Mouse (Mus musculus): ENCODE measurements at regions not wholly inside any gene's neighbourhood (a gene's known extent, or its start where the extent isn't known, plus 50 kb on each side); places are given as distances from the start of the nearest gene placed in this dataset.

DNA sequence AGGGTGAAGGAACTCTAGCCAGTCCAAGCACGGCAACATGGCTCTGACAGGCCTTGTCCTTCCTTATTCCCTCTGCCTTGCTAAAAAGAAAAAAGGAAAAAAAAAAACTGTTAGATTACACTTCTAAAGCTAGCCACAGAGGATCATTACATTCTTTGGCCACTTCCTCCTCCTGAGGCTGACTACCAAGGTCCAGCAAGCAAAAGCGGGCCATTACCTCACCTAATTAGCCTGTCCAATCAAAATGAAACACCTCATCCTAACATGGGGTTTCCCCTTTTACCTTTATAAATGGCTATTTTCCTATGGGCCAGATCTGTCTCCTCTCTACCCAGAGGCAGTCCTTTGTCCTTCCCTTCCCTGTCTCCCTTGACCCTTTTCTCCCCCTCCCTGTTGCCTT is 102.2 kb downstream of the Pih1h3b start:
- Histone ChIP-seq H3K4me3 (ENCODE audit: insufficient read depth, low read depth, low read length) (no peak overlapping the region), H3K27ac (replicated peaks; ENCODE audit: low read depth, low read length) (no peak overlapping the region), H3K4me1 (ENCODE audit: control insufficient read depth, insufficient read depth, insufficient read length, low read length) (no peaks in the 10 kb centered on the region)

DNA sequence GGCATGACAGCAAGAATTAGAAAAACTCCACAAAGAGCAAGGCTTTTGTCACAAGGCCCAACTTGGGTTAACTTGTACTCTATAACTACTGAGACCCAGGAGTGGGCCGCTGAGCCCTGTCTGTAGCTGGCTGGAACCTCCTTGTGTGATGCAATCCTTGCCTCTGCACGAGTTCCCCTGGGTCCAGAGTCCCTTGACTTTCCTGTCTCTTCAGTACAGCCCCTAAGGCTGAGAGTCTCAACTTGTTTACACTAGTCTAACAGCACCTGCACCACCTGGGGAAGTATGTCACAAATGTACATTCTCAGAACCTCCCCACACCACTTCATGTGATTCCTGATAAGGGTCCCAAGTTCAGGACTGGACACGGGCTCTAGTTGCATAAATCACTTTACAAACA is 103.3 kb downstream of the Pih1h3b start:
- Histone ChIP-seq H3K27ac (replicated peaks; ENCODE audit: low read depth, low read length) (no peak overlapping the region), H3K4me1 (ENCODE audit: control insufficient read depth, insufficient read depth, insufficient read length, low read length) (no peaks in the 10 kb centered on the region), H3K4me3 (ENCODE audit: insufficient read depth, low read depth, low read length) (no peak overlapping the region)

DNA sequence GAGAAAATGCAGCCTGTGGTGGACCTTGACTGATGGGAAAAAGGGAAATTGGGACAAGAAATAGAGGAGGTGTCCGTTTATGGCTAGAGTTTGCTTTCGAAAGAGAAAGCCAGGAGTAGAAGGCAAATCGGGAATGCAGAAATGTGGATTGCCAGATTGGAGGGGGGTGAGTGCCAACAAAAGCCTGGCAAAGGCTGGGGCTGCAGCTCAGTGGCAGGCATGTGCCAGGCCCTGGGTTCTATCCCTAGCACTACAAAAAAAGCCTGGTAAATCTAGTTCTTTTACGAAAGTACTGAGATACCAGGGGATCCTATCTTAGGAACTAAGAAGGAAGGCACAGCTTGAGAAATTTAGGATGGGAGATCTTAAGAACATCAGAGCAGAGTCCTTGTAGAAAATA is 117.2 kb downstream of the Pih1h3b start:
- H3K4me3 ChIP-seq (ENCODE audit: insufficient read depth, low read depth, low read length), result no peak overlapping the region

DNA sequence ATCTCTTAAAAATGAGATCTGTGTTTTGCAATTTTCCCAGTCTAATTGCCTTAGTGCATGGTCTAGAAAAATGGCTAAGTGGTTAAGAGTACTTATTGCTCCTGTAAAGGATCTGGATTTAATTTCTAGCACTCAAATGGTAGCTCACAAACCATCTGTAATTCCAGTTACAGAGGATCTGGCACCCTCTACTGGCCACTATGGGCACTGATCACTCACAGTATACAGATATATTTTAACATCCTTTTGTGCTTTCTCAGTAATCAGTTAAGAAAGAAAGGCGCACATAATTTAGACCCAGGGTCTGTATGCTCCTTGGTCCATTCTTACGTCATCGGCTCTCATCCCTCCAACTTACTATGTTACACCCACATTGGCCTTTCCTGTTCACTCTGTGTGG is 120.3 kb downstream of the Pih1h3b start:
- Histone ChIP-seq H3K27ac (replicated peaks; ENCODE audit: low read depth, low read length) (no peak overlapping the region), H3K4me3 (ENCODE audit: insufficient read depth, low read depth, low read length) (no peak overlapping the region), H3K4me1 (ENCODE audit: control insufficient read depth, insufficient read depth, insufficient read length, low read length) (no peaks in the 10 kb centered on the region)

More for the DNA sequence above, 117.2 kb downstream of the Pih1h3b start:
- Histone ChIP-seq H3K4me1 (ENCODE audit: control insufficient read depth, insufficient read depth, insufficient read length, low read length) (no peaks in the 10 kb centered on the region), H3K27ac (replicated peaks; ENCODE audit: low read depth, low read length) (no peak overlapping the region)

DNA sequence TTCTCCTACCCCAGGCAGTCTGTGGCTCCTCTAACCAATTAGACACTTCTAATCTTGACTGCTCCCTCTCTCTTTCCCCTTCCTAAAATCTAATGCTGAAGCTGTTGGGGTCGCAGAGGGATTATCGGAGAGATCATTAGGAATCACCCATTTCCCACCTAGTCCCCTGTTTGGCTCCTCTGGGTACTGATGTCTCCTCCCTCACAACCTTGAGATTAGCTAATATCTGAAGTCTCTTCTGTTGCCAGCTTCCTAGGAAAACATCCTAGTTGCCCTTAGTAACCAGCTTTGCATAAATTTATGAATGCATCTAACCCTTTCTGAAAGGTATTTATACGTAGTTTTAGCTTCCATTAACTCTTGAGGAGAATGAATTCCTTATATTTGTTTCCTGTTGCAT is 138.4 kb upstream of the Frmpd3 start:
- Histone ChIP-seq H3K4me3 (ENCODE audit: insufficient read depth, low read depth, low read length) (no peak overlapping the region), H3K27ac (replicated peaks; ENCODE audit: low read depth, low read length) (no peak overlapping the region), H3K4me1 (ENCODE audit: control insufficient read depth, insufficient read depth, insufficient read length, low read length) (no peaks in the 10 kb centered on the region)

DNA sequence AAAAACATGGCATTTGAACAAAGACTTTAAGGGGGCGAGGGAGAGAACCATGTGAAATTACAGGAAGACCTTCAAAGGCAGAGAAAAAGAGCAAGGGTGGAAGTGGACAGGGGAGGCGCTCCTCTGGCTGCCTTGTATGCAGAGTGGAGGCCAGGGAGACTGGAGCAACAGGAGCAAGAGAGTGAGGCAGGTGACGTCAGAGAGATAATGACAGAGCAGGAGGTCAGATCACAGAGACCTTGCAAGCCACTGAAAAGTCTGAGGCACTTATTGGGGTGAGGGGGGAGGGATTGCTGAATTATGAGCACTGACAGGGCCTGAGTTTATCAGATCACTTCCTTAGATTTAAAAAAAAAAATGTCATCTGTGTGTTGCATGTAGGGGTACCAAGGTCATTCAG is 133.3 kb upstream of the Frmpd3 start:
- Histone ChIP-seq H3K4me3 (ENCODE audit: insufficient read depth, low read depth, low read length) (no peak overlapping the region), H3K4me1 (ENCODE audit: control insufficient read depth, insufficient read depth, insufficient read length, low read length) (no peaks in the 10 kb centered on the region), H3K27ac (replicated peaks; ENCODE audit: low read depth, low read length) (no peak overlapping the region)

DNA sequence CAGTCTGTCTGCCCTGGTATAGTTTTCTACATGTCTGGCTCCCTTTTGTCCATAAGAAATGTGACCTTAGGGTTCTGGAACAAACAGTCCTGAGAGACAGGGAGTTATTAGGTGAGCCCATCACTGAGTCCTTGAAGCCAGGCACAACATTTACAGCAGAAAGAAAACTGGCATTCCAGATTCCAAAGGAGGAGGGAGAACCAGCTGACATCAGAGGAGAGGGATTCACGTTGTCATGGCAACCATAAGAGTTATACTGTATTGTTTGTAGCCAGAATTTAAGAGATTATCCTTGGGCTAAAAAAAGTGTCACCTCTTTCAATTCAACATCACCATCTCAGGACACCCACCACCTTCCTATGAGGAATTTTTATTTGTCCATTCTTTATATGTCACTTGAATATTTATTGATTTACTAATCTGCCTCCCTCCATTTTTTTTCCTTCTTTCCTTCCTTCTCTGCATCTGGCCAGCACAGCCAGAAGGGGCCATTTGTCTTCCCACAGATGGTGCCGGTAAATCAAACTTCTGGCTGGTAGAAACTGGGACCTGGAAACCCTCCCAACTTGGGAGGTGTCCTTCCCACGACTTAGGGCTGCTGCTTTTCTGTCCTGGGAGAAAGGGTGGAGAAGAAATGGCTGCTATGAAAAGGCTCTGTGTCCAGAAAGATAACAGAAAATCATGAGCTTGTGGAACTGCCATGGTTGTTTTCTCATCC is 129.3 kb upstream of the Frmpd3 start:
- H3K4me3 ChIP-seq (ENCODE audit: insufficient read depth, low read depth, low read length), result no peak overlapping the region
- H3K27ac ChIP-seq (replicated peaks; ENCODE audit: low read depth, low read length), result no peak overlapping the region
- no peaks in the 10 kb centered on the region for H3K4me1 ChIP-seq (ENCODE audit: control insufficient read depth, insufficient read depth, insufficient read length, low read length)

DNA sequence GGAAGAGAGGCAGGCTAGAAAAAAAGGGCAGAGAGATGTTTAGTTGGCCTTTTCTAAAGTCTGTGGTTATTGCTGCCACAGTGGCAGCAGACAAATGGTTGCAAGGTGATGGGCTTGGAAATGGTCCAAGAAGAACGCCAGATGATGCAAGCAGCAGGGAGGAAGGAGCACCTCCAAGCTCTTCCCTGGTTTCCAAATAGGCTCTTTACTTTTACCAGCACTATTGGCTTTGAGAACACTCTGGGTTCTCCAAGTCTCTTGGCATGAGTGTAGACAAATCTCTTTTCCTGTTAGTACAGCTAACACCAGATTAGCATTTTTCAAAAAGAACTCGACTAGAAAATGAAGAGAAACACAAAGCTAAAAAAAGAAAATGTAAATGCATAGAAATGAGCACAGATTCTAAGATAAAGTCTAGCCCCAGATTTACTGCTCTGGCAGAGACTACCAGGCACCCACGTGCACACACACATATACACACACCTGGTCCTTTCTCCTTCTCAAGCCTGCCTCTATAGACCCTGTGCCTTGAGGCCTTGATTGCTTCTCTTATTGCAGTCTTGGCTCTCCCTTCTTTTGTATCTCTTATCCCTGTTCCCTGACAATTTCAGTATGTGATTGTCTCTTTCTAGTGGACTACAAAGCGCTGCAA is 127.7 kb upstream of the Frmpd3 start:
- no peaks in the 10 kb centered on the region for H3K4me1 ChIP-seq (ENCODE audit: control insufficient read depth, insufficient read depth, insufficient read length, low read length)
- H3K4me3 ChIP-seq (ENCODE audit: insufficient read depth, low read depth, low read length), result no peak overlapping the region
- no peak overlapping the region for H3K27ac ChIP-seq (replicated peaks; ENCODE audit: low read depth, low read length)

DNA sequence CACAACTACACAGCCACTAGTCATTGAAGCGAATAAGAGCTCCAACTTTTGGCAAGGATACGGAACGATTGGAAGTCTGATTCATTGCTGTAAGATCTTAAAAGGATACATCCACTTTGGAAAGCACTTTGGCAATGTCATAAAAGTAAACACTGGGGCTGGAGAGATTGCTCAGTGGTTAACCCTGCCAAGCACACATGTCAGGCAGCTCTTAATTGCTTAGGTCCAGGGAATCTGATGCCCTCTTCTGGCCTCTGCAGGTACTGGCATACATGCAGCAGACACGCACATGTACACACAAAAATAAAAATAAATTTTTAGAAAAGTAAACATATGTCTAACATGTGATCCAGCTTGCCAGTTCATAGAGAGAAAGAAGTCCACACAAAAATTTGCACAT is 86.3 kb upstream of the Frmpd3 start:
- H3K4me3 ChIP-seq (ENCODE audit: insufficient read depth, low read depth, low read length), result no peak overlapping the region
- H3K27ac ChIP-seq (replicated peaks; ENCODE audit: low read depth, low read length), result no peak overlapping the region

DNA sequence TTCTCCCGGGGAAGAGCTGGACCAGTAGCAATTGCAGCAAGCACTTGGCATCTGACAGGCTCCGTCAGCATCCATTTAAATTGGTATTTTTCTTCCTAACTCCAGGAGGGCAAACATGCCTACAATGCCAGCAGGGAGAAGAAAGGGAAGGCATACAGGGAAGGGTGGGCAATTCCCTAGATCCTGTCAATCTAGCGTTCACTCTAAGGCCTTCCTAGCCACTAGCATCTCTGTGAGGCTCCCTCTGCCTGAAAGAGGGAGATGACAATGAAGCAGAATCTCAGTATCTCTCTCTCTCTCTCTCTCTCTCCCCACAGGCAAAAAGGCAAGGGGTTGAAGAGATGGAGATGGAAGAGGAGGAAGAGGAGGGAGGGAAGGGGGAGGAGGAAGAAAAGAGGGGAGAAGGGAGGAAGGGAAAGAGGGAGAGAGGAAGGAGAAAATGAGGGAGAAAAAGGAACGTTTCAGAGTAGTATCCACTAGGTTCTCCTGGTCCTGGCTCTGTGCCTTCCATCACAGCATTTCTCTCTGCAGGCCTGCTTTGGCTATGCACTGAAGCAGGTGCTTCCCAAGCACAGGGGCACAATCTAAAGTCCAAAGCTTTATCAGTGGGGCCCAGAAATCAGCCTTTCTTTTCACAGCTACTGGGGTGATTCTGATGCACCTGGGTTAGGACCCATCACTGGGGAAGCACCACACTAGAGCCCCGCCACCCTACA is 72.2 kb upstream of the Frmpd3 start:
- Histone ChIP-seq H3K4me3 (ENCODE audit: insufficient read depth, low read depth, low read length) (no peak overlapping the region), H3K4me1 (ENCODE audit: control insufficient read depth, insufficient read depth, insufficient read length, low read length) (no peaks in the 10 kb centered on the region), H3K27ac (replicated peaks; ENCODE audit: low read depth, low read length) (no peak overlapping the region)

More for the DNA sequence above, 86.3 kb upstream of the Frmpd3 start:
- no peaks in the 10 kb centered on the region for H3K4me1 ChIP-seq (ENCODE audit: control insufficient read depth, insufficient read depth, insufficient read length, low read length)

DNA sequence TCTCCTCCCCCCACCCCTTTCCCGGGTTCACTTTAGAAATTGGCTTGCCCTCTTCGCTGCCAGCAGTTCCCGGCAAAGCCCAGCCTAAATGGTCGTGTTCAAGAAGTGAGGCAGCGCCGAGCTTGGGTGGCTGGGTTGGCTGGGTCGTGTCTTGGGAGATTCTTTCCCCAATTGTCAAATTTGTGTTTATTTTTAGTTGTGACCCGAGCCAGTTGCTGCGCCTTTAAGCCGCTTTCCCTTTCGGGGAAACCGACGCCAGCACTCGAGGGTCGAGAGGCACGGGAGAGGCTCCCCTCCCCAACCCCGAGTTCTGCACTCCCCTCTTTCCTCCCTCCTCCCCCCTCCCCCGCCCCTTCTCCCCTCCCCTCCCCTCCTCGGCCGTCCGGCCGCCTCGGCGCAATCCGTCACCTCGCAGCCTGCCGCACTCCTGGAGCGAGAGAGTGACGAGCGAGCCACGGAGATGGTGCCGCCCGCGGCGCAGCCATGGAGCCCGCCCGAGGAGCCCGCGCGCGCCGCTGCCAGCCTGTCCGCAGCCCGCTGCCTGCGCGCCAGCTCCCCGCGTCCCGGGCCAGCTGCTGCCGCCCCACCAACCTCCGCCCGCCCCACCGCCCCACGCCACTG is 64.6 kb upstream of the Frmpd3 start:
- no peak overlapping the region for H3K27ac ChIP-seq (replicated peaks; ENCODE audit: low read depth, low read length)
- H3K4me3 ChIP-seq (ENCODE audit: insufficient read depth, low read depth, low read length), result peak overlapping the region; percentile 28; the same call in 1 of the 2 replicates

DNA sequence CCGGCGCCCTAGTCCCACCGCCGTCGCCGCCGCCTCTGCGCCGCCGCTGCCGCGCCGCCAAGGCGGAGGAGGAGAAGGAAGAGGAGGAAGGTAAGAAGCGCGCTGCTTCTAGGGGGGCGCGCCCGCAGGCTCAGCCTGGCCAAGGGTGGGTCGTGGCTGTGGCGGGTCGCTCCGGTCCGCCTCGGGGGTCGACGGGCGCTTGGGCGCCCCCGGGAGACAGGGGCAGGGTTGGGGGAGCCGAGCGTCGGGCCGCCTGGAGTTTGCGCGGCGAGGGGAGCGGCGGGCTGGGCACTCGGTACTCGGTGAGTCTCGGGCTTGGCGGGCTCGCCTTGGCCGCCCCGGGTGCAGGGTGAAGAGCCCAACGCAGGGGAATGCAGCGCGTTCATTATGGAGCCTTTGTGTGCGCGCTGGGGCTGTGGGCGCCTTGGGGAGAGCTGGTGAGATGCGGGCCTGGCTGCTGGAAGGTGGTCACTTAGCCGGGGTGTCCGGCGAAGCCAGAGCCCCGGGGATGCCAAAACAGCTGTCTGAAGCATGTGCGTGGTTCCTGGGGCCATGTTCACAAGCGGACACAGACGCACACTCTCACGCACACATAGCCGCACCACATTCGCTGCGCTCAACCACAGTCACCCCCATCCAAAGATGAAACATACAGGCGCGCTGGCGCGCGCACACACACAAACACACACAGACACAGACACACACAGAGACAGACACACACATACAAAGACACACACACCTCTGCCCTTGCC is 63.9 kb upstream of the Frmpd3 start:
- H3K4me1 ChIP-seq (ENCODE audit: control insufficient read depth, insufficient read depth, insufficient read length, low read length), result no peaks in the 10 kb centered on the region
- H3K4me3 ChIP-seq (ENCODE audit: insufficient read depth, low read depth, low read length), result peak overlapping the region; percentile 28
- H3K27ac ChIP-seq (replicated peaks; ENCODE audit: low read depth, low read length), result no peak overlapping the region

More for the DNA sequence above, 64.6 kb upstream of the Frmpd3 start:
- H3K4me1 ChIP-seq (ENCODE audit: control insufficient read depth, insufficient read depth, insufficient read length, low read length), result no peaks in the 10 kb centered on the region

DNA sequence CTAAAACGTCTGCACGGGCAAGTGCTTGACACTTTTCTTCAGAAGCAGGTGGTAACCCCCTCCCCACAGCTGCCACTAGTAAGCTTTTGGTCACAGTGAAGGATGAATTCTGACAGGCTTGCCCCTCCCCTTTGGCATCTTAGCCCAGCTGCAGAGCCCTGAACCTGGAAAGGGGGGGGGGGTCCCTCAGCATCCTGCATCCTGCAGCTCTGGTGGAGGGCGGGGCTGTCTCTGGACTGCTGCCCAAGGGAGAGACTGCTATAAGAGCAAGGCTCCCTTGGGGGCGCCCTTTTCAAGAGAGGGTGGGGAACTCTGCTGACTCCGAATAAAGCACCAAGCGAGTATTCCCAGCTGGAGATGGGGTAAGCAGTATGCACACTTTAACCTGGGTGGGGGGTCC is 62.8 kb upstream of the Frmpd3 start:
- no peak overlapping the region for H3K27ac ChIP-seq (replicated peaks; ENCODE audit: low read depth, low read length)
- H3K4me1 ChIP-seq (ENCODE audit: control insufficient read depth, insufficient read depth, insufficient read length, low read length), result no peaks in the 10 kb centered on the region
- no peak overlapping the region for H3K4me3 ChIP-seq (ENCODE audit: insufficient read depth, low read depth, low read length)

DNA sequence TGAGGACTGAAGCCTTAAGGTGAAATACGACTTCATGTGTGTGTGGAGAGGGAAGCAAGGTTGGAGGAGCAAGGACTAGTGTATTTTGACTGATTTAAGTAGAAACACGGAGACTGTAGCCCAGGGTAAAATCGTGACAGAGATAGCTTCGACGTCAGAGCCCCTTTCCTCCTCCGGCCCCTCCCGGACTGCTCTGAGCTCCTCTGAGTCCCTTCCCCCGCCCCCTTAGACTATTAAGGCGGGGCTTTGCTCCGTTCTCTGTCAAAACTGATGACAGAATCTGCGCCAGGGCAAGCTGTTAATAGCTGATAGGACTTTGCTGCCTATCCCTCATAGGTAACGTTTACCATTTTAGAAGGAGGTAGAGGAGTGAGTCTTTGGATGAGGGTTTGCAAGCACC is 62.0 kb upstream of the Frmpd3 start:
- Histone ChIP-seq H3K4me3 (ENCODE audit: insufficient read depth, low read depth, low read length) (no peak overlapping the region; the same call in 1 of the 2 replicates), H3K27ac (replicated peaks; ENCODE audit: low read depth, low read length) (no peak overlapping the region), H3K4me1 (ENCODE audit: control insufficient read depth, insufficient read depth, insufficient read length, low read length) (no peaks in the 10 kb centered on the region)
